Mouse (Mus musculus) CD8-positive naive resting alpha-beta T cell, adult 2 months (primary cell): Measurements from ENCODE around the gene Tmem8b.

Source experiments
- DNase-seq, 2 experiments: peaks; one replicate each; pipeline ENCODE4 v3.0.0; 2022; ENCODE audit warnings: low read depth in 2 of 2, low spot score in 2 of 2

The Tmem8b gene

GRCm38 (mm10) chr4:43713652-43714219 lies 45.0 kb downstream of the Tmem8b start:
- DNase-seq = no peak

GRCm38 (mm10) chr4:43720491-43721228 lies 51.9 kb downstream of the Tmem8b start:
- no peak for DNase-seq

DNA sequence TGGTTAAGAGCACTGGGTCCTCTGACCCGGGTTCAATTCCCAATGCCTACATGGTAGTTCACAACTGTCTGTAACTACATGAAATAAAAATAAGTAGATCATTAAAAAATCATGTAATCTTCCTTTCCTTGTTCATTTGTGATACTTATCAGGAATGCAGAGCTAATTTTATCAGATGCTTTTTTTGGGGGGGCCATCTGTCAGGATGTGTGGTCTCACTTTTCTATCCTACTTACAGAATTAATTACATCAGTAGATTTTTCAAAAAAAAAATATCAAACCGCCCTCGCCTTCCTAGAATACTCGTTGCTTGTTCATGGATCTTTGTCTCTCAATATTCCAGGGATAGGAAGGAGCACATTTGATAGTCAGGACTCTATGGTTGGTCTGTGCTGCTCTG lies 53.4 kb downstream of the Tmem8b start:
- no peak for DNase-seq

- no peak for DNase-seq
Measured at GRCm38 (mm10) chr4:43724764-43725163, 56.0 kb downstream of the Tmem8b start.

- DNase-seq = no peak
Measured at GRCm38 (mm10) chr4:43726228-43726993, 57.6 kb downstream of the Tmem8b start.

GRCm38 (mm10) chr4:43726995-43727394 lies 58.2 kb downstream of the Tmem8b start, which contains the start of gene Hrct1:
Hrct1 (plus strand) TSS chr4:43727188.
- DNase-seq = no peak

- DNase-seq = no peak
Measured at GRCm38 (mm10) chr4:43727718-43728575, 59.2 kb downstream of the Tmem8b start.

DNA sequence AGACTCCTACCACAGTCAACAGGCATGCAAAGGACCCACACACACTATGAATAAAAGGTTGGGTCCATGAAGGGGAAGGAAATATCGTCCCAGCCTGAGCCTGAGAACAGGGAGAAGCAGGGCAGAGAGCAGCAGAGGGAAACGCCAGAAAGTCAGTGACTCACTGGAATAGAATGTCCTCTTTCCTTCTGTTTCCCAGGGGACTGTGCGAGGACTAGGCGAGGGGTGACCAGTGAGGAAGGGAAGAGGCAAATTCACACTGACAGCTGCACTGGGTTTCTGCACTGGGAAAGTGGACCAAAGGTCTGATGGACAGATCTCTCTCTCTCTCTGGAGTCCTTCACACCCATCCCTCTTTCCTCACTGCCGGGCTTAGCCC lies 59.8 kb downstream of the Tmem8b start:
- no peak for DNase-seq

GRCm38 (mm10) chr4:43729126-43729525 lies 60.4 kb downstream of the Tmem8b start:
- DNase-seq = no peak

DNA sequence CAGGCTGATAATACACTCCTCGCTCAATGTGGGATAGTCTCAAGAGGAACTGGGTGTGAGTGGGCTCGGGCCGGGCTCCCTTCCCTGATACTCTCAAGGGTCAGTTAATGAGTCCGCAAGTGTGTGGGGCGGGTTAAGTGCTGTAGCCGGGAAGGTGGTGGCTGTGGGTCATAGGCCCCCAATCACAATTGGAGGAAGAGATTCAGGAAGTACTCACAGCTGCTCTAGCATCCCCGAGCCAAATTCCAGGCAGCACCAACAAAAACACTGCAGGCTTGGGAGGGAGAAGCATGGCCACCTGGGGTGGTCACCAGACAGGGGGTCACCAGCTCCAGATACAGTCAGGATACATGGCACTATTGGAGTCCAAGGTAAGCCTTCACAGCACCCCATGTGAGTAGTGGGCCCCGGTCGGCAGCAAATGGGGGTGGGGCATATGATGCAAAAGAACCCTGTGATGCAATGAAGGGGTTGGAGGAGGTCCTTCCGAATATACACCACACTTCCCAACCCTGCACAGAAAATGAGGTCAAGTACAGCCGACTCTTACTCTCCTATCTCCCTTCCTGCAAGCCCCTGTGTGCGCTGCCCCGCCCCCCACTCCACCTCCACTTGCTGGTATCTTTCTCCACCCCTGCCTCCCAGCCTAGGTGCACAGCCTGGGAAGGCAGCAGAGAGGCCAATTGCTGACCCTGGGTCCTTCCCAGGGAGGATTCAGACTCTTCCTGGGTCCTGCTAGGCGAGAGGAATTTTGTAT lies 61.2 kb downstream of the Tmem8b start, which contains the start of gene Spaar:
TSS of gene Spaar (plus strand) at position 241 of the 757 bp plus-strand sequence.
- DNase-seq = no peak

DNA sequence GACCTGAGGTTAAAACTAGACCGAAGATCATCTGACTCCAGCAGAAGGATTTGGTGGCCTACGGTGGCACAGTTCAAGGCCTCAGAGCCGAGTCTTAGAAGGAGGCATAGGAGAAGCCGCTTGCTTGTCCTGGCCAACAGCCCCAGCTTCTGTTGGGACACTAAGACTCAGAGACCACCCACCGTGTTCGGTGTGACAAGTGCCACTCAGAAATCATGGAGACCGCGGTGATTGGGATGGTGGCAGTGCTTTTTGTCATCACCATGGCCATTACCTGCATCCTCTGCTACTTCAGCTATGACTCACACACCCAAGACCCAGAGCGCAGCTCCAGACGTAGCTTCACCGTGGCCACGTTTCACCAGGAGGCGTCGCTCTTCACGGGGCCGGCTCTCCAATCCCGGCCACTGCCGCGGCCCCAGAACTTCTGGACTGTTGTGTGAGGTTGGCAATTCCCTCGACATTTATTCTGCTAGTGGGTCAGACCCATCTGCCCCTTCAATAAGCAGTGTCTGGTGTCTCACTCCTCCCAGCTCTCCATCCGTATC lies 62.1 kb downstream of the Tmem8b start:
- DNase-seq = no peak

DNA sequence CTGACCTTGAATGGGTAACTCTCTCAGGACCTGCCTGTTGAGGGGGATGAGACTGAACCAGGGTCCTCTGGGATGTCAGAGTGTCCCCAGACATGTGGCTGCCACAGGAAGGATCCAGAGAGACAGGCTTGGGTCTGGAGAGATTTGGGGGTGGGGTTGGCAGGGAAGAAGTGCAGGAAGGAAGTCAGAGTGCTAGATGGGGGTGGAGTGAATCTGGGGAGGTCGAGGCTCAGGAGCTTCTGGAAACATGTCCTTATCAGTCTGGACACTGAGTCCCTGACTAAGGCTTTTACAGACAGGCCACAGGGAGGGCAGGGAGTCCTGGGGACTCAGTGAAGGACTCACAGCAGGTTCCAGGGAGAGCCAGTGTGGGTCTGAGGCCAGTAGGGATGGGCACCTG lies 63.4 kb downstream of the Tmem8b start:
- DNase-seq = no peak

DNA sequence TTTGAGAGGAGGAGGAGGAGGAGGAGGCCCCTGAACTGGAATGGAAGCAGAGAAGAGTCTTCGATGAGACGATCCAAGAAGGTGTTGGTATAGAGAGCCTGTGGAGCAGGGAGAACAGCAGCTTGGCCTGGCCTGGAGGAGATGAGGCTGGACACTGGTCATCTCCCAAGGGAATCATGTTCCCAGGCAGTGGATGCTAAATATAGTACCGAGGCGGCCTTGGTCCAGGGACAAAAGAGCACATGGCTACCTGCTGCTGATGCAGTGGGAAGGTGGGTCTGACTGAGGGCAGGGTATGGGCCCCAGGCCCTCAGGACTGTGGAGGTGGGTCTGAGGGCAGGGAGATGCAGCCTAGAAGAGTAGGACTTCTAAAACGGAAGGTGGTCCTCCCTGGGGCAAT lies 64.4 kb downstream of the Tmem8b start:
- DNase-seq = no peak

GRCm38 (mm10) chr4:43737144-43737543 lies 68.4 kb downstream of the Tmem8b start:
- no peak for DNase-seq

DNA sequence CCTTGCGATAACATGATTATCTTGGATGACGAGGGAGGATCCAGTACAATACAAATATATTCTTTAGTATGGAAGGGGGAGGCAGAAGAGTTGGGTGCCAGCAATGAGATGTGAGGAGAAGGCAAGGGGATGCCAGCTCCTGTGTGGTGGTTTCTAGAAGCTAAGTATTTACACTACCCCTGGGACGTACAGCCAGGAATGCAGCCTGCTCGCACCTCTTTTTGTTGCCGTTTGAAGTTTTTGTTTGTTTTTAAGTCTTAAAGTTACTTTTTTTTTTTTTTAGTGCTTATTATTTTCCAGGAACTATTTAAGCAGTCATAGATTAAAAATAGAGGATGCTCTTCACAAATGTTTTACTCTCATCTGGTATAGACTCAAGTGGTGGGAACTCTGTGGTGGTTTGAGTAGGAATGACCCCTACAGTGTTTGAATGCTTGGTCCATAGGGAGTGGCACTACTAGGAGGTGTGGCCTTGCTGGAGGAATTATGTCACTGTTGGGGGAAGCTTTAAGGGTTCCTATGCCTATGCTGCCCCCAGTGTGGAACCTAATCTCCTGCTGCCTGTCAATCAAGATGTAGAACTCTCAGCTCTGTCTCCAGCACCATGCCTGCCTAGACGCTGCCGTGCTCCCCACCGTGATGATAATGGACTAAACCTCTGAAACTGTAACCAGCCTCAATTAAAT lies 70.4 kb downstream of the Tmem8b start:
- no peak for DNase-seq

DNA sequence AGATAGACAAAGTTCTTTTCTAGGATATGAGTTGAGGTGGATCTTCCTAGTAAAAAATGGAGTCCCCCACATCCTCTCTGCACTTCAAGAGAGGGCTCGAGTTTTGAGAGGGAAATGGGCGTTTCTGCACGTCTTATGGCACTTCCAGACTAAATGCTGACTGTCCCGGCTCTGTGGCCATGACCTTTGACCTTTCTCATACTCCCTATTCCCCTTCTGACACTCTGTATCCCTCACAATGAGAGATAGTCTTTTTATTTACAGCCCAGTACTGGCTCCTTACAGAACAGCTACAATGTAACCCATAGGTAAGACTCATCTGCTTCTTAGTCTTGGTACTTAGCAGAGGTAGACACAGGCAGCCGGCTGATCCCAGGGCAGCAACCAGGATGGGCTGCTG lies 72.8 kb downstream of the Tmem8b start:
- DNase-seq = no peak
